Mouse (Mus musculus): ENCODE data around the gene Lhx4. TPM values are rescaled to one million over a fixed set of nuclear protein-coding genes. Genes with fewer than 3 reads are reported as not detected.
A peak's percentile ranks its signal among the peaks of the same experiment; 100 is the strongest.

Lhx4 gene
- total RNA-seq (2015): not detected in 2 replicates
- total RNA-seq (2017): not detected in 2 replicates

- ATAC-seq (ENCODE audit: poor library complexity, severe bottlenecking): no peak
Observed at GRCm38 (mm10) chr1:155751484-155752255, at the start of gene Lhx4. TSS of gene Lhx4 (minus strand) at chr1:155751684.

- ATAC-seq (ENCODE audit: poor library complexity, severe bottlenecking): no peak
Observed at GRCm38 (mm10) chr1:155798000-155798399, 46.5 kb upstream of the Lhx4 start.

GRCm38 (mm10) chr1:155797425-155797824 lies 45.9 kb upstream of the Lhx4 start:
- no peak for ATAC-seq (ENCODE audit: poor library complexity, severe bottlenecking)

DNA sequence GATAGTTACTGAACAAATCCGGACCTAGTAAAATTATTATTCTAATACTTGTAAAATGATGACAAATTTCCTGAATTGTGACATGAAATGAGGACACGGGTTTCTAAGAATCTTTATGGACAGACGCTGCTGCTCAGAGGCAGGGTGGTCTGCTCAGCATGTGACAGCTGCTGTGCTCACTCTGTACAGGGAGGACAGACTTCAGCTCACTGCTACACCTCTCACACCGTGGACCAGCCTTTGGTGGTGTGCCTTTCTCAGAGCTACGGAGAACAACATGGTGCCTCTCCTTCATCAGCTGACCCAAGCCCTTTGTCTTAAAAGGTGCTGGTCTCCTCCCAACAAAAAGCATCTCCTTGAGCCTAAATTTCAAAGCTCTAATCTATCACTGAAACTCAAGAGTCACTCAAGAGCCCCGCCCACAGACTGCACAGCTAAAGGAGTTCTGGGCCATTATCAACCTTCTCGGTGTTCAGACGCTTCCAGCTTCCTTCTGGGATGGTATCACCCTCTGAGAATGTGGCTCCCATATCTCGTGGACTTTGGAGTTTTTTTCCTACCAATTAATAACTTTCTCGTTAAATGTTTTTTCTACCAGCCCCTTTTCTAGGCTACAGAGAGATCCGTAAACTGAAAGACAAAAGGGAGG lies 45.4 kb upstream of the Lhx4 start:
- no peak for ATAC-seq (ENCODE audit: poor library complexity, severe bottlenecking)

DNA sequence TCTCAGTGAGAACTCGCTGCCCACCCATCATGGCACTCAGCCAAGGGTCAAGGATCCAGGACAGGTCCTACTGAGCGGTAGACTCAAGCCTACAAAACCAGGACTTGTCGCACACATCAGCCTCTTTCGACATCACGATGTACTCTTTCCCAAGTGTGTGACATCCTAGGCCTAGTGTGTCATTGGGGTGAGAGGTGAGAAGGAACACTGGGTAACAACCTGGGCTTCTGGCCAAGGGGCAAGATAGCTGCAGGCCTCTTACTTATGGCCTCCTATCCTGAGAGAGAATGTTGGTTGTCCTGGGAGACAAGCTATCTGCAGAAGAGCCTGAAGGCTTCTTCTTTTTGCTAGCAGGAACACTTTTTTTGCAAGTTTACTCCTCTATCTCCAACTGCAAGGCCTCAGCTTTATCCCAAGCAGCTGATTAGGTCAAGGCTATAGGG lies 44.3 kb upstream of the Lhx4 start:
- no peak for ATAC-seq (ENCODE audit: poor library complexity, severe bottlenecking)

DNA sequence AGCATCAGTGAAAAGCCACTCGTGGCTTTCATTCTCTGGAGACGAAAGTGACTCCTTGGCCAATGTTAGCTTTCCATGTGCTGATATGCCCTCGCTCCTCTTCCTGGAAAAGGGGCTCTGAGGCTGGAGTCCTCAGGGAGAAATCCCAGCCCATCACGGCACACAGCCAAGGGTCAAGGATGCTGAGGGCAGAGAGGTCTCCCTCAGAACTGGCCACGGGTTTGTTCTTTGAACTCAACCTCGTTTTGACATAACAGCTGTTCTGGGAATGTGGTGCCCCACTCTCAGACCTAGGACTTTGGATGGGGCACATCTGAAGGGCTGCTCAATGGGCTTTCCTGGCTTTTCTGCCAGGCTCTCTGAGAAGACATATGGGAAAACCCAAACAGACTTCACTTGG lies 43.4 kb upstream of the Lhx4 start:
- no peak for ATAC-seq (ENCODE audit: poor library complexity, severe bottlenecking)

- ATAC-seq (ENCODE audit: poor library complexity, severe bottlenecking): no peak
Observed at GRCm38 (mm10) chr1:155791919-155792318, 40.4 kb upstream of the Lhx4 start.

- no peak for ATAC-seq (ENCODE audit: poor library complexity, severe bottlenecking)
Observed at GRCm38 (mm10) chr1:155790111-155790974, 38.9 kb upstream of the Lhx4 start.

DNA sequence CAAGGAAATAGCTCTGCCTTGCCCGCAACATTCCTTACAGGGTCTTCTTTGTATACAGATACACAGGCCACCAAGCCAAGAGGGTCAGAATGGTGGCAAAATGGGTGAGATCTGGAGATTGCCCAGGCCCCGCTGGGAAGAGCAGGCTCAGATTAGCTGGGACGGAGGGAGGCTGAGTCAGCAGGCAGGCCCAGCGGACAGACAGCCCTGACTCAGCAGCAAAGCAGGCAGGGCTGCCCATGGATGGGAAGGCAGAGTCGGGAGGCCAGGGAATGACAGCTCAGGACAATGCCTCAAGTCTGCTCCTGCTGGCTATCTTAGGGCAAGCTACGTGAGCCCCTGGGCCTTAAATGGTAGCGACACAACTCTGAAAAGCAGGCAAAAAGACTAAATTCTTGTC lies 34.4 kb upstream of the Lhx4 start:
- ATAC-seq (ENCODE audit: poor library complexity, severe bottlenecking): no peak

- peak; percentile 69 for ATAC-seq (ENCODE audit: poor library complexity, severe bottlenecking)
Observed at GRCm38 (mm10) chr1:155784343-155785205, 33.1 kb upstream of the Lhx4 start.

DNA sequence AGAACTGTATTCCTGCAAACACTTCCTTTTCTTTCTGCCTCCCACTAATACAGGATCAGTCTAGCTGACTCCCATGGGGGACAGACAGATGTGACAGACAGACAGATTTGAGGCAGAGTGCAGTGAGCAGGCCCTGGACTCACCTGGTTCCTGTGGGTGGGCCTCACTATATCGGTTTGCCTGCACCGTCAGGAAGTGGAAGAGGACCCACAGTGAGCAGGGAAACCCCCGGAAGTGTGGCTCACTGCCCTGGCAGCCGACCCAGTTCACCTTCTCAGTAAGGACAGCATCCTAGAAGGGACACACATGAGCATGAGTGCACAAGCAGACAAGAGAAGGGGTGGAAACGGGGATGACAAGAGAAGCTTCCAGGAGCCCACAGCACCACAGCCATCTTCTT lies 30.9 kb upstream of the Lhx4 start:
- ATAC-seq (ENCODE audit: poor library complexity, severe bottlenecking): no peak

DNA sequence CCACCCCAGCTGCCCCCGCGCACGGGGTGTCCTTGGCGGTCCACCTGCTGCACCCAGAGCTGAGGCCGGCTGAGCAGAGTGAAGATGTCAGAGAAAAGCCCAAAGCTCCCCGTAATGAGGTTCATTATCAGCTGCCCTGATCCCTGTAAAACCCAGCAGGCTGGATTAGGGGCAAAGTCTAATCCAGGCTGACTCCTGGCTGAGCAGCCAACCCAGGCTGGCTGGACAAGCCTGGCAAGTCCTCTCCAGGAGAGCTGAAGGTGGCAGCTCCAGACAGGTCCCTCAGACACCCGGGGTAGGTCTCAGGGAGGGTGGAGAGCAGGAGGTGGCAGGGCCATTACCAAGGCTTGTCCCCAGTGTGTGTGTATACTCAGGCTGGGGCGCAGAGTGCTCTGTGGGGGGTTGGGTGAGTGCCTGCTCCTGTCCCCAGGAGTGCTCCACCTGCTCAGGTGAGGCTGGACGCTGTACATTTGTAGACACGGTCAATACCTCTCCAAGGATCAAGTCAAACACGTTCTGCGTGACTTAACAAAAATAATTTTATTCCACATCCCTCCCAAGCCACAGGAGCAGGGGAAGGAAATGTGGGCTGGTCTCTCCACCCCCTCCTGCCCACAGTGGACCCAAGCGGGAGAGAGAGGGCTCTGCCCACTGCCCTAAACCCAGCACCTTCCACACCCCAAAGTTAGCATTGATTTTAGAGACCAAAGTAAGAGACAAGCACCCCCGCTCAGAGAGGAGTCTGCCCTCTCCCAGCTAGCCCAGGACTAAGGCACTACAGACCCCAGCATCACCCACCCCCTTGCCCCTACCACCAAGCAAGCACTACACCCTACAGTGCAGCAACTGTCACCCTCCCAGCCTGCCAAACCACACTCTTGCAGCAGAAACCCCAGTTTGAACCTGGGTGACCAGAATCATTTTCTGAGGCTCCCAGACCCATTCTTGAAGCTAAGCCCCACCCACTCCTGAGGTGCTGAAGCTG lies 26.4 kb upstream of the Lhx4 start:
- peak; percentile 3; the same call in 1 of the 2 replicates for ATAC-seq (ENCODE audit: poor library complexity, severe bottlenecking)

DNA sequence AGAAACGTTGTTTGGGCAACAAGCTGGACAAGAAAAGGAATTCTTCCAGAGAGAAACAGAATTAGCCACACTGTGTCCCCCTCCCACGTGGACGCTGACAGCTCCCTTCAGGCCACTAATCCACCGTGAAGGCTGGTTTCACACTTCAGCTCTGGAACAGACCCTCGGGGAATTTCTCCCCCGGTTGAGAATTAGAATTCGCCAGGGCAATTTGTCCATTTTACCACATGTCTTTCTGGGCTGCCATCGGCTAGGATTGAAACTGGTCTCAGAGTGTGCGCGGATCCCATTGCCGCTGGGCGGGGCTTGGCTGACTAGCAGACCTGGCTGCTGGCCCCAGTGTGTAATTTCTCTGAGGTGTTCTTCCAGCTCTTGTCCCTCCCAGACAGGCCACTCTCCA lies 7.7 kb upstream of the Lhx4 start:
- no peak for ATAC-seq (ENCODE audit: poor library complexity, severe bottlenecking)

DNA sequence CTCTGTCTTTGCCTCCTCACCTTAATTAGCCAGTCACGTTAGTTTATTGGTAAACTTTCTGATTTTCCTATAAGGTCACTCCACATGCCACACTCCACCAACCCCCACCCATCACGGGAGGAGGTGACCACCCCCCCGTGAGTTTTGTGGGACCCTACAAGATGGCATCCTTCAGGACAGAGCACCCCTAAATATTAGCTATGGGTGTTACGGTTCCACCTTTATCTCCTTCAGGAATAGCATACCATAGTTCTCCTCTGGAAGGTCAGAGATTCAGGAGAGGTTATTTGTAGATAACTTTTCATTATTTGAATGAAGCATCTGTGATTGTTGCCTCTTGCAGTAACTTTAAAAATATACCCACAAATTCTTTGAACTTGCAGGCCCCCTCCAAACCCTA lies 7.2 kb upstream of the Lhx4 start:
- no peak for ATAC-seq (ENCODE audit: poor library complexity, severe bottlenecking)

- ATAC-seq (ENCODE audit: poor library complexity, severe bottlenecking): no peak
Observed at GRCm38 (mm10) chr1:155757621-155758020, 6.1 kb upstream of the Lhx4 start.

GRCm38 (mm10) chr1:155753411-155753810 lies 1.9 kb upstream of the Lhx4 start:
- no peak for ATAC-seq (ENCODE audit: poor library complexity, severe bottlenecking)

GRCm38 (mm10) chr1:155750517-155751178 lies 836 bp downstream of the Lhx4 start:
- no peak for ATAC-seq (ENCODE audit: poor library complexity, severe bottlenecking)

DNA sequence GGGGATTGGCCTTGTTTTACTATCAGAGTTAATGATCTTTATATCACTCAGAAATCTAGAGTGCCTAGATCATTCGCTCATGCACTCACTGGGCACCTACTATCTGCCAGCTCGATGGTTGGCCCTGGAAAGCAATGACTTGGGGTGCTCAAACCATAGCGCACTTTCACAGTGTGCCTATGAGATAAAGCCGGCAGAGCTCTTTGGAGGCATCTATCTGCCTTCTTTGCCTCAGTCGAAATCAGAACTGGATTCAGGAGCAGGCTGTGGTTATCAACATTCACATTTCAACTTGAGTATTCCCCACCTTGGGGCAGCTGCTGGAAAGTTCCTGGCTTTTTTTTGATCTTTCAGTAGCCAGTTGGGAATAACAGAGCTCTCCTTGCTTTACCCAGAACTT lies 3.6 kb downstream of the Lhx4 start:
- ATAC-seq (ENCODE audit: poor library complexity, severe bottlenecking): no peak

DNA sequence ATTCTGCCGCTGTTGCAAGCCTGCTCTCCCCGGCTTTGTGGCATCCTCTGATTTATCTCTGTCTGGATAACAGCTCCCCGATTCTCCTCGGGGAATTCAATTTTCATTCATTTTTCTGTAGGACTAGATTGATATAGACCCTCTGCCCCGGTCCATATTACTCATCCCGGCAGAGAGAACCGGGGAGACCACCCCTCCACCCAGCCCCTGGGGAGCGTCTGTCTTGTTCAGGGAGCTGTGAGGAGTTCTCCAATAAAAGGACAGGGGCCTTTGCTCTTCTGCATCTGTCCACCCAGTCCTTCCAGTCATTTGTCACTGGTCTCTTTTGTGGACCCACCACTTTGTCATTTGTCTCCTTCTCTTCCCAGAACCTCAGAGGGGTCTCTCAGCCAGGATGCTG lies 4.5 kb downstream of the Lhx4 start:
- no peak for ATAC-seq (ENCODE audit: poor library complexity, severe bottlenecking)
